Mouse (Mus musculus): ENCODE results near the gene Csnk1g2. TPM values are rescaled to one million over a fixed set of nuclear protein-coding genes. Genes with fewer than 3 reads are reported as not detected.

The Csnk1g2 gene
- polyA plus RNA-seq, 1 experiment from 2014 or later, result 123 TPM

- 76% methylated on average over 4 of the region's 4 CpGs for WGBS
- Histone ChIP-seq H3K27ac (0 out of 2 replicates have a peak overlapping the region, but pooled peaks have one; percentile 44), H3K9me3 (no peaks in the 10 kb centered on the region), H3K4me3 (no peak overlapping the region), H3K27me3 (ENCODE audit: poor library complexity, severe bottlenecking) (no peaks in the 10 kb centered on the region), H3K36me3 (replicated peaks) (peaks cover 55% of the 10 kb centered on the region), H3K4me1 (peaks cover 42% of the 10 kb centered on the region)
- no peak for DNase-seq (ENCODE audit: extremely low spot score, low spot score)
Observed at GRCm38 (mm10) chr10:80665459-80665858, 42.8 kb downstream of the Csnk1g2 start.

GRCm38 (mm10) chr10:80665981-80666733, 43.5 kb downstream of the Csnk1g2 start:
- Histone ChIP-seq H3K4me1 (peaks cover 40% of the 10 kb centered on the region), H3K9me3 (no peaks in the 10 kb centered on the region), H3K27ac (no peak overlapping the region), H3K36me3 (replicated peaks) (peaks cover 62% of the 10 kb centered on the region), H3K4me3 (no peak overlapping the region; the same call in 1 of the 2 replicates), H3K27me3 (ENCODE audit: poor library complexity, severe bottlenecking) (no peaks in the 10 kb centered on the region)
- no peak for DNase-seq (ENCODE audit: extremely low spot score, low spot score)
- 74% methylated on average over 10 of the region's 10 CpGs for WGBS

GRCm38 (mm10) chr10:80666837-80667412, 44.3 kb downstream of the Csnk1g2 start:
- 82% methylated on average over 19 of the region's 19 CpGs for WGBS
- H3K9me3 ChIP-seq, result no peaks in the 10 kb centered on the region
- peaks cover 41% of the 10 kb centered on the region for H3K4me1 ChIP-seq
- no peak for DNase-seq (ENCODE audit: extremely low spot score, low spot score)
- H3K27me3 ChIP-seq (ENCODE audit: poor library complexity, severe bottlenecking), result no peaks in the 10 kb centered on the region
- no peak overlapping the region for H3K27ac ChIP-seq
- no peak overlapping the region; the same call in 1 of the 2 replicates for H3K4me3 ChIP-seq
- peaks cover 70% of the 10 kb centered on the region for H3K36me3 ChIP-seq (replicated peaks)

GRCm38 (mm10) chr10:80668614-80669013, 46.0 kb downstream of the Csnk1g2 start:
- Histone ChIP-seq H3K4me1 (peaks cover 50% of the 10 kb centered on the region), H3K27ac (no peak overlapping the region), H3K36me3 (replicated peaks) (peaks cover 87% of the 10 kb centered on the region), H3K27me3 (ENCODE audit: poor library complexity, severe bottlenecking) (no peaks in the 10 kb centered on the region), H3K4me3 (no peak overlapping the region), H3K9me3 (no peaks in the 10 kb centered on the region)
- WGBS, result 87% methylated on average over 11 of the region's 11 CpGs
- DNase-seq (ENCODE audit: extremely low spot score, low spot score), result no peak

GRCm38 (mm10) chr10:80669018-80669417, 46.4 kb downstream of the Csnk1g2 start:
- Histone ChIP-seq H3K9me3 (no peaks in the 10 kb centered on the region), H3K36me3 (replicated peaks) (peaks cover 91% of the 10 kb centered on the region), H3K27ac (no peak overlapping the region), H3K4me1 (peaks cover 51% of the 10 kb centered on the region), H3K4me3 (no peak overlapping the region), H3K27me3 (ENCODE audit: poor library complexity, severe bottlenecking) (no peaks in the 10 kb centered on the region)
- no peak for DNase-seq (ENCODE audit: extremely low spot score, low spot score)
- WGBS, result 92% methylated on average over 12 of the region's 12 CpGs

GRCm38 (mm10) chr10:80669737-80670485, 47.3 kb downstream of the Csnk1g2 start:
- WGBS, result 93% methylated on average over 7 of the region's 7 CpGs
- no peak overlapping the region for H3K4me3 ChIP-seq
- no peak overlapping the region for H3K27ac ChIP-seq

GRCm38 (mm10) chr10:80670531-80670930, 47.9 kb downstream of the Csnk1g2 start:
- Histone ChIP-seq H3K36me3 (replicated peaks) (peaks cover 87% of the 10 kb centered on the region), H3K4me3 (no peak overlapping the region), H3K27me3 (ENCODE audit: poor library complexity, severe bottlenecking) (no peaks in the 10 kb centered on the region), H3K4me1 (peaks cover 53% of the 10 kb centered on the region), H3K27ac (no peak overlapping the region), H3K9me3 (no peaks in the 10 kb centered on the region)
- no peak for DNase-seq (ENCODE audit: extremely low spot score, low spot score)
- WGBS, result 93% methylated on average over 2 of the region's 2 CpGs

More at GRCm38 (mm10) chr10:80669737-80670485, 47.3 kb downstream of the Csnk1g2 start:
- Histone ChIP-seq H3K36me3 (replicated peaks) (peaks cover 92% of the 10 kb centered on the region), H3K4me1 (peaks cover 53% of the 10 kb centered on the region), H3K9me3 (no peaks in the 10 kb centered on the region), H3K27me3 (ENCODE audit: poor library complexity, severe bottlenecking) (no peaks in the 10 kb centered on the region)
- no peak for DNase-seq (ENCODE audit: extremely low spot score, low spot score)

- H3K4me1 ChIP-seq, result peaks cover 46% of the 10 kb centered on the region
- H3K27me3 ChIP-seq (ENCODE audit: poor library complexity, severe bottlenecking), result no peaks in the 10 kb centered on the region
- H3K9me3 ChIP-seq, result no peaks in the 10 kb centered on the region
- no peak for DNase-seq (ENCODE audit: extremely low spot score, low spot score)
- H3K36me3 ChIP-seq (replicated peaks), result peaks cover 79% of the 10 kb centered on the region
- H3K27ac ChIP-seq, result no peak overlapping the region
- WGBS, result 90% methylated on average over 4 of the region's 4 CpGs
- H3K4me3 ChIP-seq, result peak overlapping the region; percentile 2; the same call in 1 of the 2 replicates
Observed at GRCm38 (mm10) chr10:80671251-80671650, 48.6 kb downstream of the Csnk1g2 start.

- Histone ChIP-seq H3K9me3 (no peaks in the 10 kb centered on the region), H3K4me3 (peak overlapping the region; percentile 17), H3K27me3 (ENCODE audit: poor library complexity, severe bottlenecking) (no peaks in the 10 kb centered on the region), H3K36me3 (replicated peaks) (peaks cover 71% of the 10 kb centered on the region), H3K4me1 (peaks cover 45% of the 10 kb centered on the region), H3K27ac (no peak overlapping the region)
- DNase-seq (ENCODE audit: extremely low spot score, low spot score), result no peak
- 87% methylated on average over 11 of the region's 11 CpGs for WGBS
Observed at GRCm38 (mm10) chr10:80671936-80672690, 49.5 kb downstream of the Csnk1g2 start.

GRCm38 (mm10) chr10:80673690-80674089, 51.1 kb downstream of the Csnk1g2 start:
- Histone ChIP-seq H3K36me3 (replicated peaks) (peaks cover 55% of the 10 kb centered on the region), H3K27me3 (ENCODE audit: poor library complexity, severe bottlenecking) (no peaks in the 10 kb centered on the region), H3K4me1 (peaks cover 60% of the 10 kb centered on the region), H3K27ac (peak overlapping the region; percentile 96), H3K4me3 (peak overlapping the region; percentile 99), H3K9me3 (no peaks in the 10 kb centered on the region)
- 91% methylated on average over 3 of the region's 3 CpGs for WGBS
- no peak for DNase-seq (ENCODE audit: extremely low spot score, low spot score)

- Histone ChIP-seq H3K4me1 (peaks cover 66% of the 10 kb centered on the region), H3K4me3 (peak overlapping the region; percentile 99), H3K27ac (peak overlapping the region; percentile 96), H3K36me3 (replicated peaks) (peaks cover 50% of the 10 kb centered on the region), H3K9me3 (no peaks in the 10 kb centered on the region), H3K27me3 (ENCODE audit: poor library complexity, severe bottlenecking) (no peaks in the 10 kb centered on the region)
- 72% methylated on average over 5 of the region's 5 CpGs for WGBS
- no peak for DNase-seq (ENCODE audit: extremely low spot score, low spot score)
Observed at GRCm38 (mm10) chr10:80674161-80674711, 51.6 kb downstream of the Csnk1g2 start.

- Histone ChIP-seq H3K27me3 (ENCODE audit: poor library complexity, severe bottlenecking) (no peaks in the 10 kb centered on the region), H3K4me1 (peaks cover 72% of the 10 kb centered on the region), H3K27ac (peak overlapping the region; percentile 96), H3K9me3 (no peaks in the 10 kb centered on the region), H3K36me3 (replicated peaks) (peaks cover 43% of the 10 kb centered on the region), H3K4me3 (peak overlapping the region; percentile 99)
- WGBS, result 29% methylated on average over 6 of the region's 6 CpGs
- peak; percentile 27 for DNase-seq (ENCODE audit: extremely low spot score, low spot score)
Observed at GRCm38 (mm10) chr10:80674851-80675404, 52.3 kb downstream of the Csnk1g2 start.

Data from forebrain, embryonic 10.5 days (tissue).